Mouse (Mus musculus): ENCODE results near the gene Manf.

DNA sequence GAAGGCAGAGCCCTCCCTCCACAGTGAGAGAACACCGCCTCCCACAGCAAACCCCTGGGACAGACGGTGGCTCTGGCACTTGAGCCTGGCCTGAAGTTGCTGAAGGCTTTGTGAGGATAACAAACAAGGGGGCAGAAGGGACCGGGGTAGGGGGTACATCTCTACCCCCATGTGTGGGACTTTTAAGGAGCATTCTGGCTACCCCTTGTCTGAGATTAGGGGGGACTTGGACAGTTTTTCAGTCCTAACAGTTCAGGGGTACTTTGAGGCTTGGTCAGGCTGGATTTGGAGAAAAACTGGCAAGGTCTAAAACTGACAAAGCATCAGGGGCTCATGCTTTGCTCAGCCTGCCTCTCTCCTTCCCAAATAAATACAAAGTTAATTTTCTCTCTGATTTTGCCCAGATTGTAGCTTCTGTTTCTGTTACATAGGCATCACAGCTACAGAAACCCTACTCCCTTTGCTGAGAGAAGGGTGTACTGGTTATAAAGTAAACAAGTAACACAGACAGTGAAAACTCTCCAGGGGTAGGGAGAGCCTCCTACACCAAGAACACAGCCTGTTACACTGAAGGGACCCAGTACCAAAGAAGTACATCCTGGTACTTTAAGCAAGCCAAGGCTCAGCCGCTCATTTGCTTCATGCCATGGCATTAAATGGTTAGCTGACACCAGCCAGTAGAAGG lies 10.6 kb downstream of the Manf start:
- TF ChIP-seq CTCF (IDR thresholded peaks at IDR 0.05; ENCODE audit: low read depth), result no peak
- TF ChIP-seq EP300 (IDR thresholded peaks at IDR 0.05; ENCODE audit: low read depth), result no peak
